Mouse (Mus musculus): ENCODE results near the gene Sh3gl1. TPM values are rescaled to one million over a fixed set of nuclear protein-coding genes. Genes with fewer than 3 reads are reported as not detected.

The Sh3gl1 gene
- total and polyA plus RNA-seq, 3 experiments: 29.3 to 39.0 (median 38.0) TPM

DNA sequence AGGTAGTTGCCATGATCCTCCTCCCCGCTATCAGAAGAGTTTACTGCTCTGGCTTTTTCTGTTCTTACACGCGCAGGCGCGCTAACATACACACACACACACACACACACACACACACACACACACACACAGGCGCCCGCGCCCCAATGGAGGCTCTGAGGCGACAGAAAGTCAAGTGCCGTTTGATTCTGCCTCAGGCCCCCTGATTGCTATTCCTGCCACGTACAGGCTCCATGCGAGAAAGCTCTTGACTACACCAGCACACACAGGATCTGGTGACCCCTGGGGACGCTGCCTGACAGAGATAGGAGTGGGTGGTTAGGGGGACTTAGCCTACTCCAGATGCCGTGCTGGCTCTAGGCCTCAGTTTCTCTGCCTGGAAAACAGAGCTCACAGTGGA is 66.9 kb downstream of the Sh3gl1 start:
- Histone ChIP-seq H3K9me3 (replicated peaks; ENCODE audit: low read length) (no peaks in the 10 kb centered on the region), H3K4me2 (ENCODE audit: insufficient read depth, low read depth, poor library complexity, severe bottlenecking) (no peak overlapping the region), H3K27me3 (replicated peaks) (no peaks in the 10 kb centered on the region), H3K9ac (ENCODE audit: insufficient read depth, low read depth) (no peak overlapping the region), H3K79me2 (replicated peaks; ENCODE audit: control insufficient read depth, extremely low read depth, insufficient read depth, poor library complexity, severe bottlenecking) (no peaks in the 10 kb centered on the region), H3K4me3 (replicated peaks in 1 of 3; ENCODE audit: low read depth in 2 of 3, low read length in 2 of 3, poor library complexity in 1 of 3) (no peak overlapping the region), H3K36me3 (replicated peaks in 1 of 2; ENCODE audit: control insufficient read depth in 1 of 2, insufficient read depth in 1 of 2, low read length in 1 of 2) (peaks cover 27 to 56% of the 10 kb centered on the region in 2 experiments), H3K4me1 (ENCODE audit: control insufficient read depth in 1 of 2, insufficient read depth in 2 of 2) (peaks cover 0 to 16% of the 10 kb centered on the region in 2 experiments; a peak in 3 of 4 replicates), H3K27ac (ENCODE audit: insufficient read depth, low read depth) (no peak overlapping the region)
- in situ Hi-C loops (cut with MboI; ENCODE audit: low pct_ligation_motif_present, low pct_unique_long_range_greater_than_20kb, low sequenced_read_pairs) (no loop called here), dilution Hi-C loops (cut with MboI; ENCODE audit: extremely low pct_ligation_motif_present, extremely low pct_unique_long_range_greater_than_20kb, low sequenced_read_pairs) (no loop called here)
- no peak for DNase-seq (ENCODE audit: extremely low read depth)
- no peak for TF ChIP-seq CTCF (conservative IDR thresholded peaks at IDR 0.05 in 1 of 2, IDR thresholded peaks at IDR 0.05 in 1 of 2; ENCODE audit: low read depth in 2 of 2, low read length in 2 of 2)
- TF ChIP-seq POLR2A (IDR thresholded peaks at IDR 0.05; ENCODE audit: low read depth, low read length): no peak
- TF ChIP-seq JUND (conservative IDR thresholded peaks at IDR 0.05; ENCODE audit: low read depth, low read length): no peak
- no peak for TF ChIP-seq TCF12 (IDR thresholded peaks at IDR 0.05; ENCODE audit: low read depth, low read length)

GRCm38 (mm10) chr17:55968210-55968609 is 68.2 kb downstream of the Sh3gl1 start:
- no peak overlapping the region for H3K4me2 ChIP-seq (ENCODE audit: insufficient read depth, low read depth, poor library complexity, severe bottlenecking)
- no peaks in the 10 kb centered on the region for H3K79me2 ChIP-seq (replicated peaks; ENCODE audit: control insufficient read depth, extremely low read depth, insufficient read depth, poor library complexity, severe bottlenecking)
- H3K4me1 ChIP-seq (ENCODE audit: control insufficient read depth in 1 of 2, insufficient read depth in 2 of 2): peaks cover 0 to 16% of the 10 kb centered on the region in 2 experiments; a peak in 3 of 4 replicates
- DNase-seq (ENCODE audit: extremely low read depth): no peak
- H3K9ac ChIP-seq (ENCODE audit: insufficient read depth, low read depth): no peak overlapping the region
- no peaks in the 10 kb centered on the region for H3K9me3 ChIP-seq (replicated peaks; ENCODE audit: low read length)
- H3K36me3 ChIP-seq (replicated peaks in 1 of 2; ENCODE audit: control insufficient read depth in 1 of 2, insufficient read depth in 1 of 2, low read length in 1 of 2): peaks cover 33 to 70% of the 10 kb centered on the region in 2 experiments
- no peak overlapping the region for H3K27ac ChIP-seq (ENCODE audit: insufficient read depth, low read depth)
- no peak overlapping the region for H3K4me3 ChIP-seq (replicated peaks in 1 of 3; ENCODE audit: low read depth in 2 of 3, low read length in 2 of 3, poor library complexity in 1 of 3)
- no peak for TF ChIP-seq IRF4 (IDR thresholded peaks at IDR 0.05; ENCODE audit: low read depth, low read length)
- H3K27me3 ChIP-seq (replicated peaks): no peaks in the 10 kb centered on the region
- dilution Hi-C loops (cut with MboI; ENCODE audit: extremely low pct_ligation_motif_present, extremely low pct_unique_long_range_greater_than_20kb, low sequenced_read_pairs): no loop called here
- in situ Hi-C loops (cut with MboI; ENCODE audit: low pct_ligation_motif_present, low pct_unique_long_range_greater_than_20kb, low sequenced_read_pairs): no loop called here

DNA sequence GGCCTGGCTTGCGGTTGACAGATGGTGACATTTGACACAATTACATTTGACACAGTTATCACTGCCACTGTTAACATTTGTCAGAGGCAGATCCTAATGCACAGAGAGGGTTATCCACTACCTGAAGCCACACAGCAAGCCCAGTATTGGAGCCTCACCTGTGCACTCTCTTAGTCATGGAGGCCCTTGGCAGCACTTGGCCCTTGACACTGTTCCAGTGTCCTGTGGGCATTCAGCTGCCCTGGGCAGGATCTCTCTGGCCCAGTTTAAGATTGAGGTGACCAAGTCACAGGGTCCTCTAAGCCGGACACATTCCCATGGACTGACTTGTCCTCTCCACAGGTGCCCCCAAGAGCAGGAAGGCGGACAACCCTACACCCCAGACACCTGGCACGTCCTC is 69.2 kb downstream of the Sh3gl1 start:
- Histone ChIP-seq H3K9ac (ENCODE audit: insufficient read depth, low read depth) (no peak overlapping the region), H3K4me3 (replicated peaks in 1 of 3; ENCODE audit: low read depth in 2 of 3, low read length in 2 of 3, poor library complexity in 1 of 3) (no peak overlapping the region), H3K79me2 (replicated peaks; ENCODE audit: control insufficient read depth, extremely low read depth, insufficient read depth, poor library complexity, severe bottlenecking) (no peaks in the 10 kb centered on the region), H3K27me3 (replicated peaks) (no peaks in the 10 kb centered on the region), H3K9me3 (replicated peaks; ENCODE audit: low read length) (no peaks in the 10 kb centered on the region), H3K36me3 (replicated peaks in 1 of 2; ENCODE audit: control insufficient read depth in 1 of 2, insufficient read depth in 1 of 2, low read length in 1 of 2) (peaks cover 39 to 78% of the 10 kb centered on the region in 2 experiments), H3K4me2 (ENCODE audit: insufficient read depth, low read depth, poor library complexity, severe bottlenecking) (no peak overlapping the region), H3K27ac (ENCODE audit: insufficient read depth, low read depth) (no peak overlapping the region), H3K4me1 (ENCODE audit: control insufficient read depth in 1 of 2, insufficient read depth in 2 of 2) (peaks cover 0 to 16% of the 10 kb centered on the region in 2 experiments; a peak in 3 of 4 replicates)
- dilution Hi-C loops (cut with MboI; ENCODE audit: extremely low pct_ligation_motif_present, extremely low pct_unique_long_range_greater_than_20kb, low sequenced_read_pairs): no loop called here
- no peak for DNase-seq (ENCODE audit: extremely low read depth)
- in situ Hi-C loops (cut with MboI; ENCODE audit: low pct_ligation_motif_present, low pct_unique_long_range_greater_than_20kb, low sequenced_read_pairs): no loop called here
- no peak for TF ChIP-seq MAX (IDR thresholded peaks at IDR 0.05; ENCODE audit: low read length)
- TF ChIP-seq ZKSCAN1 (IDR thresholded peaks at IDR 0.05; ENCODE audit: borderline replicate concordance, low read depth, low read length): no peak
- TF ChIP-seq CTCF (conservative IDR thresholded peaks at IDR 0.05 in 1 of 2, IDR thresholded peaks at IDR 0.05 in 1 of 2; ENCODE audit: low read depth in 2 of 2, low read length in 2 of 2): no peak
- TF ChIP-seq MYC (IDR thresholded peaks at IDR 0.05; ENCODE audit: low read depth, low read length): no peak
- TF ChIP-seq CHD2 (IDR thresholded peaks at IDR 0.05; ENCODE audit: low read length): no peak
- TF ChIP-seq RCOR1 (conservative IDR thresholded peaks at IDR 0.05; ENCODE audit: low read depth, low read length): no peak
- TF ChIP-seq E2F4 (IDR thresholded peaks at IDR 0.05; ENCODE audit: insufficient replicate concordance, low read depth, low read length): no peak
- no peak for TF ChIP-seq KAT2A (IDR thresholded peaks at IDR 0.05; ENCODE audit: insufficient replicate concordance, low read length)
- TF ChIP-seq UBTF (IDR thresholded peaks at IDR 0.05; ENCODE audit: low read depth, low read length): no peak
- TF ChIP-seq NRF1 (IDR thresholded peaks at IDR 0.05; ENCODE audit: low read depth, low read length): no peak
- TF ChIP-seq JUN (IDR thresholded peaks at IDR 0.05; ENCODE audit: insufficient read depth, low read depth, low read length): no peak
- TF ChIP-seq TBP (conservative IDR thresholded peaks at IDR 0.05; ENCODE audit: low read depth, low read length): no peak
- no peak for TF ChIP-seq MAFK (IDR thresholded peaks at IDR 0.05; ENCODE audit: insufficient replicate concordance, low read length)
- no peak for TF ChIP-seq MXI1 (IDR thresholded peaks at IDR 0.05; ENCODE audit: low read depth, low read length)
- no peak for TF ChIP-seq POLR2A (IDR thresholded peaks at IDR 0.05; ENCODE audit: low read depth, low read length)
- TF ChIP-seq CHD1 (IDR thresholded peaks at IDR 0.05; ENCODE audit: low read depth, low read length): no peak
- no peak for TF ChIP-seq USF2 (conservative IDR thresholded peaks at IDR 0.05; ENCODE audit: low read depth, low read length)
- no peak for TF ChIP-seq ZC3H11A (IDR thresholded peaks at IDR 0.05; ENCODE audit: low read depth, low read length)
- TF ChIP-seq POLR2AphosphoS2 (IDR thresholded peaks at IDR 0.05; ENCODE audit: low read depth, low read length): no peak
- no peak for TF ChIP-seq ETS1 (conservative IDR thresholded peaks at IDR 0.05; ENCODE audit: low read depth, low read length)
